Mouse (Mus musculus): Measurements from ENCODE around the gene Galnt2. TPM values are rescaled to one million over a fixed set of nuclear protein-coding genes. Genes with fewer than 3 reads are reported as not detected.
A peak's percentile ranks its signal among the peaks of the same experiment; 100 is the strongest.

The Galnt2 gene
- total RNA-seq, 4 experiments from 2014 or later = 33.7 to 48.5 (median 40.8) TPM

- no peak for DNase-seq (ENCODE audit: low spot score in 2 of 2)
Observed at GRCm38 (mm10) chr8:124321227-124321840, 90.1 kb downstream of the Galnt2 start.

- DNase-seq (ENCODE audit: low spot score in 2 of 2) = peak in 1 of 2 experiments; percentile 33
Observed at GRCm38 (mm10) chr8:124323356-124323755, 92.2 kb downstream of the Galnt2 start.

- no peak for DNase-seq (ENCODE audit: low spot score in 2 of 2)
Observed at GRCm38 (mm10) chr8:124328259-124328658, 97.1 kb downstream of the Galnt2 start.

- DNase-seq (ENCODE audit: low spot score in 2 of 2) = no peak
Observed at GRCm38 (mm10) chr8:124329690-124330089, 98.5 kb downstream of the Galnt2 start.

- peak; percentile 30 to 42 for DNase-seq (ENCODE audit: low spot score in 2 of 2)
Observed at GRCm38 (mm10) chr8:124330433-124330832, 99.2 kb downstream of the Galnt2 start.

- no peak for DNase-seq (ENCODE audit: low spot score in 2 of 2)
Observed at GRCm38 (mm10) chr8:124331094-124331493, 99.9 kb downstream of the Galnt2 start.

GRCm38 (mm10) chr8:124331706-124332105 is 100.5 kb downstream of the Galnt2 start:
- no peak for DNase-seq (ENCODE audit: low spot score in 2 of 2)

GRCm38 (mm10) chr8:124336302-124336701 is 105.1 kb downstream of the Galnt2 start:
- DNase-seq (ENCODE audit: low spot score in 2 of 2) = no peak

GRCm38 (mm10) chr8:124339742-124340141 is 108.6 kb downstream of the Galnt2 start:
- no peak for DNase-seq (ENCODE audit: low spot score in 2 of 2)

- no peak for DNase-seq (ENCODE audit: low spot score in 2 of 2)
Observed at GRCm38 (mm10) chr8:124340360-124341068, 109.3 kb downstream of the Galnt2 start.

GRCm38 (mm10) chr8:124343151-124343550 is 112.0 kb downstream of the Galnt2 start:
- DNase-seq (ENCODE audit: low spot score in 2 of 2) = no peak

GRCm38 (mm10) chr8:124343991-124344390 is 112.8 kb downstream of the Galnt2 start:
- no peak for DNase-seq (ENCODE audit: low spot score in 2 of 2)

- no peak for DNase-seq (ENCODE audit: low spot score in 2 of 2)
Observed at GRCm38 (mm10) chr8:124345098-124345497, 113.9 kb downstream of the Galnt2 start.

- no peak for DNase-seq (ENCODE audit: low spot score in 2 of 2)
Observed at GRCm38 (mm10) chr8:124346852-124347523, 115.8 kb downstream of the Galnt2 start.

- DNase-seq (ENCODE audit: low spot score in 2 of 2) = no peak
Observed at GRCm38 (mm10) chr8:124348087-124348486, 116.9 kb downstream of the Galnt2 start.

- peak; percentile 66 to 90 for DNase-seq (ENCODE audit: low spot score in 2 of 2)
Observed at GRCm38 (mm10) chr8:124349663-124350062, 118.5 kb downstream of the Galnt2 start.

GRCm38 (mm10) chr8:124351636-124352035 is 120.4 kb downstream of the Galnt2 start:
- DNase-seq (ENCODE audit: low spot score in 2 of 2) = no peak

GRCm38 (mm10) chr8:124360911-124361310 is 129.7 kb downstream of the Galnt2 start:
- DNase-seq (ENCODE audit: low spot score in 2 of 2) = no peak

GRCm38 (mm10) chr8:124361773-124362427 is 130.7 kb downstream of the Galnt2 start:
- DNase-seq (ENCODE audit: low spot score in 2 of 2) = no peak

- no peak for DNase-seq (ENCODE audit: low spot score in 2 of 2)
Observed at GRCm38 (mm10) chr8:124362589-124362988, 131.4 kb downstream of the Galnt2 start.

GRCm38 (mm10) chr8:124363337-124363736 is 132.1 kb downstream of the Galnt2 start:
- no peak for DNase-seq (ENCODE audit: low spot score in 2 of 2)

GRCm38 (mm10) chr8:124368213-124368612 is 137.0 kb downstream of the Galnt2 start:
- DNase-seq (ENCODE audit: low spot score in 2 of 2) = peak in 1 of 2 experiments; percentile 69
